Mouse (Mus musculus) forebrain, embryonic 14.5 days (tissue): Measurements from ENCODE around the gene Orm3. TPM values are rescaled to one million over a fixed set of nuclear protein-coding genes. Genes with fewer than 3 reads are reported as not detected.

Experiments used
- ATAC-seq: fragments of 200-750 bp; cut with Nextera tagmentation; 2 replicates; pipeline ENCODE4 v1.8.0; 2017; ENCODE audit warnings: mild to moderate bottlenecking, moderate library complexity
- DNase-seq: peaks from one replicate; pipeline ENCODE4 v3.0.0-alpha.2; 2015; ENCODE audit warnings: low spot score
- H3K27ac ChIP-seq: fragments of 300-500 bp; sonication (generic); 2 replicates; pipeline ENCODE4 v1.5.1; 2014; ENCODE audit warnings: low read depth, mild to moderate bottlenecking, control low read depth, low read length, moderate library complexity
- H3K27me3 ChIP-seq: fragments of 300-500 bp; sonication (generic); replicated peaks from 2 replicates; pipeline ENCODE4 v1.6.1; 2014; ENCODE audit warnings: low read length, control low read depth, mixed read lengths; ENCODE audit not compliant: control insufficient read depth, insufficient read depth
- H3K36me3 ChIP-seq: fragments of 300-500 bp; sonication (generic); 2 replicates; pipeline ENCODE4 v1.6.1; 2014; ENCODE audit warnings: low read length, control low read depth; ENCODE audit not compliant: control insufficient read depth, insufficient read depth
- H3K4me1 ChIP-seq: fragments of 300-500 bp; sonication (generic); 2 replicates; pipeline ENCODE4 v1.6.1; 2014; ENCODE audit warnings: antibody characterized with exemption, low read length, control low read depth; ENCODE audit not compliant: control insufficient read depth, insufficient read depth
- H3K4me2 ChIP-seq: fragments of 300-500 bp; sonication (generic); 2 replicates; pipeline ENCODE4 v1.6.1; 2014; ENCODE audit warnings: mild to moderate bottlenecking, control low read depth, low read length
- H3K4me3 ChIP-seq: fragments of 300-500 bp; sonication (generic); 2 replicates; pipeline ENCODE4 v1.5.1; 2014; ENCODE audit warnings: low read depth, low read length, control low read depth
- H3K9ac ChIP-seq: fragments of 300-500 bp; sonication (generic); 2 replicates; pipeline ENCODE4 v1.6.1; 2014; ENCODE audit warnings: mild to moderate bottlenecking, low read length, control low read depth, moderate library complexity
- H3K9me3 ChIP-seq: fragments of 300-500 bp; sonication (generic); replicated peaks from 2 replicates; pipeline ENCODE4 v1.6.1; 2016; ENCODE audit warnings: low read length, control low read depth, mixed read lengths; ENCODE audit not compliant: control insufficient read depth
- WGBS: fragments of 180-500 bp; shearing (Covaris S2); extraction: QIAGEN DNeasy Blood & Tissue Kit; methylation state at CpG from one replicate; pipeline ENCODE4 v1.1.7; 2014; 5-methylcytosine and 5-hydroxymethylcytosine counted together
- polyA plus RNA-seq: library from polyadenylated mRNA; unstranded; fragments of >200 nt; fragmentation: Nextera tagmentation; extraction: Ambion mirVana; gene quantifications from 2 replicates; pipeline ENCODE4 v1.2.1, GENCODE M21; 2014

The Orm3 gene
- polyA plus RNA-seq, 1 experiment from 2014 or later = not detected

DNA sequence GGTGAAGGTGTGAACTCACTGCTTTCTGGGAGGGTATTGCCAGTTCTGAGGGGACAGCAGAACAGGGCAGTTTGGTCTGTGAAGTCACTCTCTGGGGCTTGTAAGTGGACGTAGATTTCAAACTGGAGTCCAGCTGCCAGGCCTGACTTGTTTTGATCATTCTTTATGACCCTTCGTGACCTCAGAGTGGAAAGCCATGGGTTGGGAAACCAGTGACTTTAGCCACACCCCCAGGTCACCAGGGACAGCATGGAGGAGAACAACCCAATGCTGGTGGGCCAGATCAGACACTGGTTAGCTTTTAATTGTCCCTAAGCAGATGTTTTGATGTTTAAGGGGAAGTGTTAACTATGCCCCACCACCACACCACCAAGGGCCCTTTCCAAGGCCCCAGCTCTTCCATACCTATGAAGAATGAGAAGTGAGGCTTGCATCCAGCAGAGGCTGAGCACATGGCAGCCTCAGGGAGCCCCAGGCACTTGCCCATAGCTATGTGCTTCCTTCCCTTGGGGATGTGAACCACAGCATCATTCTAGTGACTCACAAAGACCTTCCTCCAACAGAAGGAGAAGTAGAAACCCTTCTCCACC lies 1.1 kb downstream of the Orm3 start:
- 60% methylated on average over 2 of the region's 2 CpGs for WGBS
- Histone ChIP-seq H3K27ac (no peak overlapping the region), H3K9ac (no peak overlapping the region), H3K4me1 (no peaks in the 10 kb centered on the region), H3K4me2 (no peak overlapping the region), H3K27me3 (no peaks in the 10 kb centered on the region), H3K36me3 (no peaks in the 10 kb centered on the region), H3K9me3 (no peaks in the 10 kb centered on the region), H3K4me3 (no peak overlapping the region)
- DNase-seq (no peak), ATAC-seq (no peak)

DNA sequence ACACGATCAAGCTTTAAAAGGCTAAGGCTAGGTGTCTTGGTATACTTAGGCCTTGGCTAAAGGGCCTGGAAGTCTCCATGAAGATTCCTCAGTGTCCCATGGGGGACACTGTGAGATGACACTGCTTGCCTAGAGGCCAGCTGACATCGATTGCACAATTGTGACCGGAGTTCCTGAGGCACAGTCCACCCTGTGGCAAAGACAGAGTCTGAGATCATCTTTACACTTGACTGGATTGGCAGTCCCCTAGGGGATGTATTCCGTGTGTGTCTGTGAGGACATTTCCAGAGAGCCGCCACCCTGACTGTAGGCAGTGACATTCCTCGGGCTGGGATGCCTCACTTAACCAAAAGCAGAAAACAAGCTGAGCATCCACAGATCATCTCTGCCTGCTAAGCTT lies 3.9 kb downstream of the Orm3 start:
- 82% methylated on average over 6 of the region's 6 CpGs for WGBS
- no peak overlapping the region for H3K4me2 ChIP-seq
- no peak for ATAC-seq

DNA sequence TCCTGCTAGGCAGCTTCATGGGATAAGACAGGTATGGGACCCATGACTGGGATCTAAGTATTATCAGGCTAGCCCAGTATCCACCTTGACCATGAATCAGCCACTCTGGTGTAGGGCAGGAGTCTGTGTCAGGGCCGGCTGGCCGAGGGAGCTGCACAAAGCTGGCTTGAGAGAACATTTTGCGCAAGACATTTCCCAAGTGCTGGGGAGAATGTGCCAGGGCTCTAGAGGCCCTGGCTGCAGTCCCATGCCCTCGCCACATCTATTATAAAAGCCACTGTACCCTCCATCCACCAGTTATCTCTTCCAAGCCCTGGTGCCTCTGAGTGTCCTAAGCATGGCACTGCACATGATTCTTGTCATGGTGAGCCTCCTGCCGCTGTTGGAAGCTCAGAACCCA lies 6.2 kb downstream of the Orm3 start, which contains the start of gene Orm2:
Gene Orm2, plus strand, starts transcription at position 300 of the 400 bp plus-strand sequence.
- Histone ChIP-seq H3K36me3 (0 out of 2 replicates have a peak, but pooled peaks cover 1% of the 10 kb centered on the region), H3K9me3 (no peaks in the 10 kb centered on the region), H3K4me2 (no peak within 1 kb of the TSS), H3K4me1 (no peaks in the 10 kb centered on the region), H3K27ac (no peak within 1 kb of the TSS), H3K9ac (no peak within 1 kb of the TSS), H3K4me3 (no peak within 1 kb of the TSS), H3K27me3 (no peaks in the 10 kb centered on the region)
- ATAC-seq = no peak
- no peak for DNase-seq
- 91% methylated on average over 5 of the region's 5 CpGs for WGBS

More for the DNA sequence above, 3.9 kb downstream of the Orm3 start:
- H3K27ac ChIP-seq = no peak overlapping the region
- H3K9me3 ChIP-seq = no peaks in the 10 kb centered on the region
- H3K27me3 ChIP-seq = no peaks in the 10 kb centered on the region
- DNase-seq = no peak
- no peak overlapping the region for H3K4me3 ChIP-seq
- no peaks in the 10 kb centered on the region for H3K4me1 ChIP-seq
- no peak overlapping the region for H3K9ac ChIP-seq
- H3K36me3 ChIP-seq = no peaks in the 10 kb centered on the region

DNA sequence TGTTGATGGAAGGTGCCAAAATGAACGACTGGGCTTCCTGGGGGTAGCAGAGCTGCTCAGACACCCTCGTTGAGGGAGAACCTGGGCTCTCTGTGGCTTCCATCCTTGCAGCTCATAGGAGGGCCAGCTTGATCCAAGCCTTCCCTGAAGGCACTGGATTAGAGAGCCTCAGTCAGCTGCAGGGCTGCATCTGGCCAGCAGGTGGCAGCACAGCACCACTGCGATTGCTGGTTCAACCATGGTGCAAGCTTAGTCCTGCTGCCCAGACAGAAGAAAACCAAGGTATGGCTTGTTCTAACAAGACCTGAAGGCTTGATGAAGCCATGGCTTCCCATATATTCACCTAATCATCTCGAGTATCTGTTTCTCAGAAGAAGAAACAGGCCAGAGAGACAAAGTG lies 12.6 kb downstream of the Orm3 start:
- WGBS = 10% methylated on average over 4 of the region's 4 CpGs

DNA sequence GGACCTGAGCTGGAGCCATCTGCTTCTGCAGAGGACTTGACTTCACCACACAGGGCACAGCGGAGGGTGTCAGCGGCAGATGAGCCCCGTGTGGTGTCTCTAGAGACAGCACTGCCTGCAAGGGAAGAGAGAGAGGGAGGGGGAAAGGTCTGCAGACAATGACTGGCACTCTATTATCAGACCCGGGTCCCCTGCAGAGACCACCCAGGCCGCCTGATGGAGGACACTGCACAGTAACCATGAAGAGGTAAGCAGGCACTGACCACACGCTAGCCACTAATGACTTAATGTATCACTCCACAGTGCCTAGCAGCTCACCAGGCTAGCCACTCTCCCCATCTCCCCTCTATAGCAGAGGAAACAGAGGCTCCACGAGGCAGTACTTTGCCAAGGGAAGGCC lies 14.9 kb downstream of the Orm3 start:
- no peak for DNase-seq
- H3K27me3 ChIP-seq = no peaks in the 10 kb centered on the region
- H3K9me3 ChIP-seq = no peaks in the 10 kb centered on the region
- no peaks in the 10 kb centered on the region for H3K4me1 ChIP-seq
- H3K36me3 ChIP-seq = peaks cover 80% of the 10 kb centered on the region
- no peak overlapping the region for H3K9ac ChIP-seq
- no peak overlapping the region; the same call in 1 of the 2 replicates for H3K27ac ChIP-seq
- ATAC-seq = no peak
- no peak overlapping the region for H3K4me3 ChIP-seq
- no peak overlapping the region for H3K4me2 ChIP-seq
- 45% methylated on average over 7 of the region's 7 CpGs for WGBS

More for the DNA sequence above, 12.6 kb downstream of the Orm3 start:
- ATAC-seq (peak; percentile 83), DNase-seq (peak; percentile 82)
- H3K4me2 ChIP-seq = no peak overlapping the region
- H3K4me1 ChIP-seq = no peaks in the 10 kb centered on the region
- H3K36me3 ChIP-seq = peaks cover 58% of the 10 kb centered on the region
- no peak overlapping the region for H3K4me3 ChIP-seq
- no peak overlapping the region for H3K9ac ChIP-seq
- H3K9me3 ChIP-seq = no peaks in the 10 kb centered on the region
- H3K27ac ChIP-seq = no peak overlapping the region
- H3K27me3 ChIP-seq = no peaks in the 10 kb centered on the region

DNA sequence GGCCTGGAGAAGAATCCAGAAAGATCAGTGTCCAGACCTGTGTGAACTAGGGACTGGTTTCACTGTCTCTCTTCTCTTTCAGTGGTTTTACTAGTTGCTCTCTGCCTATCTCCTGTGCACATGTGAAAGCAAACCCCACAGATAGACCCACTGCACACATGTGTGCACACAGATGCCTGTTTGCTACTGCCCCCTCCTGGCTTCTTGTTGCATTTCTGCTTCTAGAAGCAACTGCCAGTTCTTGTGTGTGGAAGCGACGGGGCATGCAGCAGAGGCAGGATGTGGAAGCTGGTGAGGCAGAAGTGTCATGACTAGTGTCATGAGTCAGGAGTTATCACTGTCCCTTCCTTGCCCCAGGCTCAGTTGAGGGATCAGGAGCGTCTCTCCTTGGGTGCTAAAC lies 15.9 kb downstream of the Orm3 start:
- no peak overlapping the region for H3K4me3 ChIP-seq
- no peak overlapping the region for H3K27ac ChIP-seq
- DNase-seq = peak; percentile 50
- H3K27me3 ChIP-seq = no peaks in the 10 kb centered on the region
- ATAC-seq = no peak
- no peaks in the 10 kb centered on the region for H3K4me1 ChIP-seq
- no peak overlapping the region for H3K9ac ChIP-seq
- H3K9me3 ChIP-seq = no peaks in the 10 kb centered on the region
- WGBS = 68% methylated on average over 3 of the region's 3 CpGs
- peaks cover 90% of the 10 kb centered on the region for H3K36me3 ChIP-seq
- no peak overlapping the region for H3K4me2 ChIP-seq

DNA sequence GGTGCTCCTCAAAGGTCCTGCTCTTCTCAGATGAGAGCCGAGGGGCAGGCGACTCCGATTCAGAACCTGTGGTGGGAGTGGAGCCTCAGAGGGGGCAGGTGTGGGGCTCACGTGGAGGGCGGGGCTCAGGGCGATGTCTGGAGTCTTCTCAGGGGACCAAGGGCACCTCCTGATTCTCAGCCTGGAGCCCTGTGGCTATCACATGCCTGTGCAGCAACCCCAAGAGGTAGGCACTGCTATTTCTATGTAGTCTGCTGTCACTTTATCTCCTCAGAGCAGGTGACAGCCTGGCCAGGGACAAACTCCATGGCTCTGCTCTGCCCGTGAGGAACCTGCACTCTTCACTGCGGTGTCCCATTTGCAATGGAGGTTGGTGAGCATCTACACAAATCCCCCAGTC lies 17.4 kb downstream of the Orm3 start:
- Histone ChIP-seq H3K36me3 (peaks cover 92% of the 10 kb centered on the region), H3K27me3 (no peaks in the 10 kb centered on the region), H3K9ac (no peak overlapping the region), H3K9me3 (no peaks in the 10 kb centered on the region), H3K4me1 (no peaks in the 10 kb centered on the region), H3K4me2 (no peak overlapping the region), H3K4me3 (no peak overlapping the region), H3K27ac (no peak overlapping the region)
- ATAC-seq (no peak), DNase-seq (no peak)
- 95% methylated on average over 8 of the region's 8 CpGs for WGBS

DNA sequence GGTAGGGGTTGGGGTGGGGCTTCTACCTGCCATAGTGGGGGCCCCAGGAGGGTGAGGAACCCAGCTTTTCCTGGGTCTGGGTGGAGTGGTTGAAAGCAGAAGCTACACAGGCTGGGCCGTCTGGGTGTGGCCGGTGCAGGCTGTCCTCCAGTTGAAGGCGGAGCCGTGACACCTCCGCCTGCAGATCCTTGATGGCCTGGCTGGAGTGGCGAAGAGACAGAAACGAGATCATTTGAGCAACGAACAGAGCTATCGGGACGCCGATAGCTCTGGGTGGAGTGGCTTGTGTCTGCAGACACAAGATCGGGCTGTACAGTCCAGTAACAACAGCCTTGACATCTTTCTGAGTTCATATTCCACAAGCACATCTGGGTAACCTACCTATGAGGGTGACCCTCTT lies 18.4 kb downstream of the Orm3 start:
- H3K4me3 ChIP-seq = no peak overlapping the region
- WGBS = 93% methylated on average over 12 of the region's 12 CpGs
- DNase-seq = no peak
- no peaks in the 10 kb centered on the region for H3K27me3 ChIP-seq
- no peaks in the 10 kb centered on the region for H3K9me3 ChIP-seq
- no peak overlapping the region for H3K4me2 ChIP-seq
- H3K36me3 ChIP-seq = peaks cover 96% of the 10 kb centered on the region
- no peak for ATAC-seq
- H3K4me1 ChIP-seq = no peaks in the 10 kb centered on the region
- no peak overlapping the region for H3K27ac ChIP-seq
- H3K9ac ChIP-seq = no peak overlapping the region

DNA sequence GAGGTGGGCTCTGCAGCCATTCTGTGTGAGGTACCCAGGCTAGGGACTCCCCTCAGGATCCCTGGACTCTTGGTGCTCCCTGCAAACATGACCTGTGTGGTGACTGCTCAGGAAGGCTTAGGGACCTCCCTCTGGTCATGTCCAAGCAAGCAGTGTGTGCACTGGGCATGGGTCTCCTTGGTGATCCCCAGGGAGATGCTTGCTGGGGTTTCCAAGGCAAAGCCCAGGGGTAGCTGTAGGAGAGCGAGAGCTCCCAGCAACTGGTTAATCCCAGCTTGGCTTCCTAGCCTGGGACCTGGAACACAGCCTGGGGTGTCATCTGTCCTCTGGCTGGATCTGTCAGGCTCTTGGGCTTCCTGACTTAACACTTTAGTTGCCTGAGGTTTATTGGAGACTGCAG lies 19.4 kb downstream of the Orm3 start:
- peak; percentile 53 for DNase-seq

More for the DNA sequence above, 19.4 kb downstream of the Orm3 start:
- H3K36me3 ChIP-seq = peaks cover 98% of the 10 kb centered on the region
- no peaks in the 10 kb centered on the region for H3K4me1 ChIP-seq
- H3K9me3 ChIP-seq = no peaks in the 10 kb centered on the region
- H3K4me3 ChIP-seq = no peak overlapping the region
- no peak overlapping the region for H3K4me2 ChIP-seq
- WGBS = 36% methylated on average over 1 of the region's 1 CpGs
- H3K27me3 ChIP-seq = no peaks in the 10 kb centered on the region
- H3K27ac ChIP-seq = no peak overlapping the region
- peak; percentile 38 for ATAC-seq
- H3K9ac ChIP-seq = no peak overlapping the region
